Mouse (Mus musculus) heart, embryonic 14.5 days (tissue): Measurements from ENCODE around the gene Ulk3. TPM values are rescaled to one million over a fixed set of nuclear protein-coding genes. Genes with fewer than 3 reads are reported as not detected.

Source experiments
- ATAC-seq: fragments of 200-750 bp; cut with Nextera tagmentation; 2 replicates; pipeline ENCODE4 v1.8.0; 2017; ENCODE audit warnings: low read depth, moderate TSS enrichment; ENCODE audit not compliant: insufficient number of reproducible peaks, insufficient read depth, low FRiP score
- H3K27ac ChIP-seq, 2 experiments: fragments of 200-500 bp in 1 of 2; fragments of 300-500 bp in 1 of 2; sonication (generic) in 1 of 2; replicated peaks in 1 of 2; 2 replicates each; pipeline ENCODE4 v1.5.1; 2012 to 2014; ENCODE audit warnings: low read depth in 2 of 2, low read length in 2 of 2, control low read depth in 1 of 2, mild to moderate bottlenecking in 1 of 2, mixed read lengths in 1 of 2; ENCODE audit not compliant: control insufficient read depth in 1 of 2, insufficient read depth in 1 of 2
- H3K27me3 ChIP-seq: fragments of 300-500 bp; sonication (generic); 2 replicates; pipeline ENCODE4 v1.6.1; 2014; ENCODE audit warnings: mild to moderate bottlenecking, low read length, control low read depth; ENCODE audit not compliant: control insufficient read depth, insufficient read depth
- H3K36me3 ChIP-seq: fragments of 300-500 bp; sonication (generic); 2 replicates; pipeline ENCODE4 v1.6.1; 2014; ENCODE audit warnings: mild to moderate bottlenecking, control low read depth, low read length, mixed read lengths; ENCODE audit not compliant: control insufficient read depth, insufficient read depth
- H3K4me1 ChIP-seq, 2 experiments: fragments of 200-500 bp in 1 of 2; fragments of 300-500 bp in 1 of 2; sonication (generic) in 1 of 2; 2 replicates each; pipeline ENCODE4 v1.6.1; 2012 to 2014; ENCODE audit warnings: low read length in 2 of 2, control low read depth in 1 of 2, mixed read lengths in 1 of 2; ENCODE audit not compliant: control insufficient read depth in 2 of 2, insufficient read depth in 2 of 2
- H3K4me2 ChIP-seq: fragments of 300-500 bp; sonication (generic); 2 replicates; pipeline ENCODE4 v1.6.1; 2014; ENCODE audit warnings: mild to moderate bottlenecking, low read length
- H3K4me3 ChIP-seq, 2 experiments: fragments of 200-500 bp in 1 of 2; fragments of 300-500 bp in 1 of 2; sonication (generic) in 1 of 2; 2 replicates each; pipeline ENCODE4 v1.5.1; 2012 to 2014; ENCODE audit warnings: low read length in 2 of 2, mild to moderate bottlenecking in 2 of 2, control low read depth in 1 of 2, low read depth in 1 of 2, moderate library complexity in 1 of 2; ENCODE audit not compliant: control insufficient read depth in 1 of 2, insufficient read depth in 1 of 2
- H3K9ac ChIP-seq: fragments of 300-500 bp; sonication (generic); 2 replicates; pipeline ENCODE4 v1.6.1; 2014; ENCODE audit warnings: mild to moderate bottlenecking, low read length
- H3K9me3 ChIP-seq: fragments of 300-500 bp; sonication (generic); 2 replicates; pipeline ENCODE4 v1.6.1; 2016; ENCODE audit warnings: low read length, control low read depth; ENCODE audit not compliant: control insufficient read depth
- WGBS: fragments of 180-500 bp; shearing (Covaris S2); extraction: QIAGEN DNeasy Blood & Tissue Kit; methylation state at CpG from one replicate; pipeline ENCODE4 v1.1.7; 2014; 5-methylcytosine and 5-hydroxymethylcytosine counted together
- polyA plus RNA-seq: library from polyadenylated mRNA; unstranded; fragments of >200 nt; fragmentation: Nextera tagmentation; extraction: Ambion mirVana; gene quantifications from 2 replicates; pipeline ENCODE4 v1.2.1, GENCODE M21; 2014

Ulk3 gene
- polyA plus RNA-seq, 1 experiment from 2014 or later: 10.9 TPM

GRCm38 (mm10) chr9:57604875-57605274 is 15.6 kb downstream of the Ulk3 start:
- Histone ChIP-seq H3K27me3 (peaks cover 44% of the 10 kb centered on the region), H3K9me3 (no peaks in the 10 kb centered on the region), H3K4me1 (peaks cover 22 to 33% of the 10 kb centered on the region in 2 experiments), H3K27ac (no peak overlapping the region), H3K9ac (no peak overlapping the region), H3K36me3 (no peaks in the 10 kb centered on the region), H3K4me2 (no peak overlapping the region), H3K4me3 (no peak overlapping the region)
- 54% methylated on average over 4 of the region's 4 CpGs for WGBS
- no peak for ATAC-seq

GRCm38 (mm10) chr9:57605503-57605902 is 16.3 kb downstream of the Ulk3 start:
- 11% methylated on average over 9 of the region's 9 CpGs for WGBS
- H3K27ac ChIP-seq: no peak overlapping the region
- peaks cover 44% of the 10 kb centered on the region for H3K27me3 ChIP-seq
- H3K4me2 ChIP-seq: no peak overlapping the region
- no peaks in the 10 kb centered on the region for H3K9me3 ChIP-seq
- no peak overlapping the region for H3K9ac ChIP-seq
- ATAC-seq: no peak
- H3K36me3 ChIP-seq: no peaks in the 10 kb centered on the region
- no peak overlapping the region for H3K4me3 ChIP-seq
- peaks cover 20 to 27% of the 10 kb centered on the region in 2 experiments for H3K4me1 ChIP-seq

GRCm38 (mm10) chr9:57606139-57606851 is 17.0 kb downstream of the Ulk3 start, which contains the start of gene Cplx3:
Gene Cplx3, minus strand, starts transcription at chr9:57606281.
- H3K27me3 ChIP-seq: peaks cover 44% of the 10 kb centered on the region
- H3K4me1 ChIP-seq: peaks cover 12 to 19% of the 10 kb centered on the region in 2 experiments
- no peak within 1 kb of the TSS for H3K27ac ChIP-seq
- no peak within 1 kb of the TSS for H3K9ac ChIP-seq
- no peaks in the 10 kb centered on the region for H3K36me3 ChIP-seq
- ATAC-seq: 0 out of 2 replicates have a peak, but pooled peaks have one; percentile 27
- WGBS: 4% methylated on average over 24 of the region's 24 CpGs
- H3K4me3 ChIP-seq: no peak within 1 kb of the TSS
- peak within 1 kb of the TSS; percentile 21 for H3K4me2 ChIP-seq
- H3K9me3 ChIP-seq: no peaks in the 10 kb centered on the region

- Histone ChIP-seq H3K4me2 (no peak overlapping the region), H3K9ac (no peak overlapping the region), H3K27ac (no peak overlapping the region), H3K4me3 (no peak overlapping the region), H3K9me3 (no peaks in the 10 kb centered on the region), H3K27me3 (peaks cover 34% of the 10 kb centered on the region), H3K36me3 (no peaks in the 10 kb centered on the region), H3K4me1 (peaks cover 5 to 7% of the 10 kb centered on the region in 2 experiments; a peak in 3 of 4 replicates)
- WGBS: 44% methylated on average over 3 of the region's 3 CpGs
- ATAC-seq: no peak
These were observed 20.6 kb downstream of the Ulk3 start for GRCm38 (mm10) chr9:57609803-57610202.

- no peak overlapping the region for H3K27ac ChIP-seq
- H3K4me2 ChIP-seq: no peak overlapping the region
- H3K4me3 ChIP-seq: no peak overlapping the region
- ATAC-seq: no peak
- no peaks in the 10 kb centered on the region for H3K9me3 ChIP-seq
- 54% methylated on average over 3 of the region's 3 CpGs for WGBS
- H3K27me3 ChIP-seq: peaks cover 28% of the 10 kb centered on the region
- H3K36me3 ChIP-seq: no peaks in the 10 kb centered on the region
- no peak overlapping the region for H3K9ac ChIP-seq
- H3K4me1 ChIP-seq: peaks cover 5 to 7% of the 10 kb centered on the region in 2 experiments; a peak in 3 of 4 replicates
These were observed 21.1 kb downstream of the Ulk3 start for GRCm38 (mm10) chr9:57610359-57610826.

GRCm38 (mm10) chr9:57612587-57612986 is 23.3 kb downstream of the Ulk3 start:
- no peak for ATAC-seq
- H3K9me3 ChIP-seq: no peaks in the 10 kb centered on the region
- H3K36me3 ChIP-seq: no peaks in the 10 kb centered on the region
- no peak overlapping the region for H3K4me3 ChIP-seq
- no peak overlapping the region for H3K4me2 ChIP-seq
- no peak overlapping the region for H3K9ac ChIP-seq
- peaks cover 7% of the 10 kb centered on the region for H3K27me3 ChIP-seq
- H3K4me1 ChIP-seq: peaks cover 0 to 2% of the 10 kb centered on the region in 2 experiments; a peak in 1 of 4 replicates
- WGBS: 50% methylated on average over 7 of the region's 7 CpGs
- H3K27ac ChIP-seq: no peak overlapping the region

GRCm38 (mm10) chr9:57613975-57614374 is 24.7 kb downstream of the Ulk3 start:
- H3K9me3 ChIP-seq: no peaks in the 10 kb centered on the region

More at GRCm38 (mm10) chr9:57613975-57614374, 24.7 kb downstream of the Ulk3 start:
- no peak for ATAC-seq
- Histone ChIP-seq H3K27me3 (no peaks in the 10 kb centered on the region; the same call in 1 of the 2 replicates), H3K36me3 (no peaks in the 10 kb centered on the region), H3K4me2 (no peak overlapping the region), H3K4me3 (no peak overlapping the region), H3K27ac (no peak overlapping the region), H3K9ac (no peak overlapping the region), H3K4me1 (peaks cover 0 to 2% of the 10 kb centered on the region in 2 experiments; a peak in 1 of 4 replicates)
- WGBS: 69% methylated on average over 7 of the region's 7 CpGs
